Mouse (Mus musculus): ENCODE results near the gene Pak2. TPM values are rescaled to one million over a fixed set of nuclear protein-coding genes. Genes with fewer than 3 reads are reported as not detected.

Gene Pak2
- polyA plus RNA-seq (2014; fragmentation: Illumina TruSeq; extraction: RNeasy Lipid Tissue Mini Kit (QIAGEN cat#74804); ENCODE audit: low read depth, low replicate concordance), result 116 TPM

GRCm38 (mm10) chr16:32078991-32079511 lies at the start of gene Pak2:
TSS of gene Pak2 (minus strand) at chr16:32079342.

GRCm38 (mm10) chr16:32099638-32100150 lies 20.6 kb upstream of the Pak2 start, which contains the start of the genes Pigx and Cep19:
TSS of gene Pigx (minus strand) at chr16:32099740.
TSS of gene Cep19 (plus strand) at chr16:32099800.

GRCm38 (mm10) chr16:32002509-32003477 lies 76.3 kb downstream of the Pak2 start, which contains the start of gene Senp5:
TSS of gene Senp5 (minus strand) at chr16:32003287.

Other genes with a start within 250 kb of the Pak2 start
- gene Meltf, start 200.5 kb downstream of the Pak2 start, polyA plus RNA-seq (2014; fragmentation: Illumina TruSeq; extraction: RNeasy Lipid Tissue Mini Kit (QIAGEN cat#74804); ENCODE audit: low read depth, low replicate concordance), result not detected
- gene Pigz, start 145.5 kb downstream of the Pak2 start, polyA plus RNA-seq (2014; fragmentation: Illumina TruSeq; extraction: RNeasy Lipid Tissue Mini Kit (QIAGEN cat#74804); ENCODE audit: low read depth, low replicate concordance), result not detected
- 4.3 TPM for gene 0610012G03Rik, start 130.8 kb downstream of the Pak2 start, polyA plus RNA-seq (2014; fragmentation: Illumina TruSeq; extraction: RNeasy Lipid Tissue Mini Kit (QIAGEN cat#74804); ENCODE audit: low read depth, low replicate concordance)
- gene Ncbp2, start 130.8 kb downstream of the Pak2 start, polyA plus RNA-seq (2014; fragmentation: Illumina TruSeq; extraction: RNeasy Lipid Tissue Mini Kit (QIAGEN cat#74804); ENCODE audit: low read depth, low replicate concordance), result 105 TPM
- gene Senp5, start 76.1 kb downstream of the Pak2 start, polyA plus RNA-seq (2014; fragmentation: Illumina TruSeq; extraction: RNeasy Lipid Tissue Mini Kit (QIAGEN cat#74804); ENCODE audit: low read depth, low replicate concordance), result 43.8 TPM
- 64.9 TPM for gene Pigx, start 20.4 kb upstream of the Pak2 start, polyA plus RNA-seq (2014; fragmentation: Illumina TruSeq; extraction: RNeasy Lipid Tissue Mini Kit (QIAGEN cat#74804); ENCODE audit: low read depth, low replicate concordance)
- gene Cep19, start 20.5 kb upstream of the Pak2 start, polyA plus RNA-seq (2014; fragmentation: Illumina TruSeq; extraction: RNeasy Lipid Tissue Mini Kit (QIAGEN cat#74804); ENCODE audit: low read depth, low replicate concordance), result 20.6 TPM
- gene Nrros, start 86.3 kb upstream of the Pak2 start, polyA plus RNA-seq (2014; fragmentation: Illumina TruSeq; extraction: RNeasy Lipid Tissue Mini Kit (QIAGEN cat#74804); ENCODE audit: low read depth, low replicate concordance), result 1.0 TPM
- gene Bex6, start 100.5 kb upstream of the Pak2 start, polyA plus RNA-seq (2014; fragmentation: Illumina TruSeq; extraction: RNeasy Lipid Tissue Mini Kit (QIAGEN cat#74804); ENCODE audit: low read depth, low replicate concordance), result not detected
- 41.3 TPM for gene Fbxo45, start 167.8 kb upstream of the Pak2 start, polyA plus RNA-seq (2014; fragmentation: Illumina TruSeq; extraction: RNeasy Lipid Tissue Mini Kit (QIAGEN cat#74804); ENCODE audit: low read depth, low replicate concordance)
- gene Wdr53, start 167.9 kb upstream of the Pak2 start, polyA plus RNA-seq (2014; fragmentation: Illumina TruSeq; extraction: RNeasy Lipid Tissue Mini Kit (QIAGEN cat#74804); ENCODE audit: low read depth, low replicate concordance), result 7.4 TPM
- gene Smco1, start 192.1 kb upstream of the Pak2 start, polyA plus RNA-seq (2014; fragmentation: Illumina TruSeq; extraction: RNeasy Lipid Tissue Mini Kit (QIAGEN cat#74804); ENCODE audit: low read depth, low replicate concordance), result not detected
- gene Rnf168, start 198.1 kb upstream of the Pak2 start, polyA plus RNA-seq (2014; fragmentation: Illumina TruSeq; extraction: RNeasy Lipid Tissue Mini Kit (QIAGEN cat#74804); ENCODE audit: low read depth, low replicate concordance), result 65.7 TPM

Measured in adrenal gland, adult 10 weeks (tissue).